Mouse (Mus musculus) cerebellum, adult 8-10 months (tissue): Measurements from ENCODE around the gene Stac2.

Experiments used
- DNase-seq: peaks from one replicate; pipeline ENCODE4 v3.0.0; 2022

Gene Stac2

GRCm38 (mm10) chr11:98020710-98021109 lies 32.6 kb downstream of the Stac2 start:
- DNase-seq: no peak

GRCm38 (mm10) chr11:98019883-98020610 lies 33.2 kb downstream of the Stac2 start:
- DNase-seq: no peak

- DNase-seq: no peak
Observed at GRCm38 (mm10) chr11:98018858-98019641, 34.2 kb downstream of the Stac2 start.

GRCm38 (mm10) chr11:98018222-98018621 lies 35.0 kb downstream of the Stac2 start:
- DNase-seq: no peak

GRCm38 (mm10) chr11:98016824-98017223 lies 36.4 kb downstream of the Stac2 start:
- no peak for DNase-seq

GRCm38 (mm10) chr11:98016177-98016576 lies 37.1 kb downstream of the Stac2 start:
- DNase-seq: no peak

GRCm38 (mm10) chr11:98012831-98013230 lies 40.4 kb downstream of the Stac2 start:
- no peak for DNase-seq

GRCm38 (mm10) chr11:98011716-98012115 lies 41.5 kb downstream of the Stac2 start:
- DNase-seq: no peak

- DNase-seq: no peak
Observed at GRCm38 (mm10) chr11:98008087-98008486, 45.2 kb downstream of the Stac2 start.

GRCm38 (mm10) chr11:98005686-98006085 lies 47.6 kb downstream of the Stac2 start:
- no peak for DNase-seq

- no peak for DNase-seq
Observed at GRCm38 (mm10) chr11:98005076-98005475, 48.2 kb downstream of the Stac2 start.

GRCm38 (mm10) chr11:98004161-98004560 lies 49.1 kb downstream of the Stac2 start:
- DNase-seq: no peak

- DNase-seq: no peak
Observed at GRCm38 (mm10) chr11:98003171-98003671, 50.0 kb downstream of the Stac2 start.

- peak; percentile 77 for DNase-seq
Observed at GRCm38 (mm10) chr11:98002627-98003026, 50.6 kb downstream of the Stac2 start.

- no peak for DNase-seq
Observed at GRCm38 (mm10) chr11:98001986-98002385, 51.3 kb downstream of the Stac2 start.

- no peak for DNase-seq
Observed at GRCm38 (mm10) chr11:98001351-98001824, 51.9 kb downstream of the Stac2 start.

- DNase-seq: no peak
Observed at GRCm38 (mm10) chr11:98000378-98001140, 52.7 kb downstream of the Stac2 start.

- no peak for DNase-seq
Observed at GRCm38 (mm10) chr11:97999748-98000147, 53.5 kb downstream of the Stac2 start.

GRCm38 (mm10) chr11:97998898-97999608 lies 54.2 kb downstream of the Stac2 start:
- no peak for DNase-seq

- no peak for DNase-seq
Observed at GRCm38 (mm10) chr11:97998074-97998793, 55.0 kb downstream of the Stac2 start.

- DNase-seq: no peak
Observed at GRCm38 (mm10) chr11:97997387-97997960, 55.8 kb downstream of the Stac2 start.
